Mouse (Mus musculus) embryonic facial prominence, embryonic 11.5 days (tissue): ENCODE measurements around the gene Ptges2. TPM values are rescaled to one million over a fixed set of nuclear protein-coding genes. Genes with fewer than 3 reads are reported as not detected.

Experiments
- ATAC-seq: fragments of 200-750 bp; cut with Nextera tagmentation; replicated peaks from 2 replicates; pipeline ENCODE4 v1.8.0; 2017; ENCODE audit warnings: low read depth; ENCODE audit not compliant: insufficient number of reproducible peaks, low FRiP score, low TSS enrichment
- DNase-seq: peaks from one replicate; pipeline ENCODE4 v3.0.0-alpha.2; 2015; ENCODE audit warnings: low spot score
- H3K27ac ChIP-seq: fragments of 300-500 bp; sonication (generic); replicated peaks from 2 replicates; pipeline ENCODE4 v1.5.1; 2014; ENCODE audit warnings: mild to moderate bottlenecking, low read depth, low read length, control low read depth
- H3K27me3 ChIP-seq: fragments of 300-500 bp; sonication (generic); 2 replicates; pipeline ENCODE4 v1.6.1; 2014; ENCODE audit warnings: mild to moderate bottlenecking, low read length, moderate library complexity, mixed read lengths; ENCODE audit not compliant: control insufficient read depth, insufficient read depth
- H3K36me3 ChIP-seq: fragments of 300-500 bp; sonication (generic); replicated peaks from 2 replicates; pipeline ENCODE4 v1.6.1; 2014; ENCODE audit warnings: low read depth, mild to moderate bottlenecking, low read length, moderate library complexity, mixed read lengths; ENCODE audit not compliant: control insufficient read depth, insufficient read depth
- H3K4me1 ChIP-seq: fragments of 300-500 bp; sonication (generic); 2 replicates; pipeline ENCODE4 v1.6.1; 2014; ENCODE audit warnings: low read length, mixed read lengths; ENCODE audit not compliant: control insufficient read depth, insufficient read depth
- H3K4me2 ChIP-seq: fragments of 300-500 bp; sonication (generic); 2 replicates; pipeline ENCODE4 v1.6.1; 2014; ENCODE audit warnings: low read depth, mild to moderate bottlenecking, control low read depth, low read length, moderate library complexity
- H3K4me3 ChIP-seq: fragments of 300-500 bp; sonication (generic); 2 replicates; pipeline ENCODE4 v1.5.1; 2014; ENCODE audit warnings: low read depth, low read length, control low read depth
- H3K9ac ChIP-seq: fragments of 300-500 bp; sonication (generic); replicated peaks from 2 replicates; pipeline ENCODE4 v1.6.1; 2014; ENCODE audit warnings: mild to moderate bottlenecking, control low read depth, low read length
- H3K9me3 ChIP-seq: fragments of 300-500 bp; sonication (generic); replicated peaks from 2 replicates; pipeline ENCODE4 v1.6.1; 2016; ENCODE audit warnings: mild to moderate bottlenecking, low read length, inconsistent platforms, mixed read lengths; ENCODE audit not compliant: control insufficient read depth
- WGBS: fragments of 180-500 bp; shearing (Covaris S2); extraction: QIAGEN DNeasy Blood & Tissue Kit; methylation state at CpG from one replicate; pipeline ENCODE4 v1.1.7; 2014; 5-methylcytosine and 5-hydroxymethylcytosine counted together
- polyA plus RNA-seq: library from polyadenylated mRNA; unstranded; fragments of >200 nt; fragmentation: Nextera tagmentation; extraction: Ambion mirVana; gene quantifications from 2 replicates; pipeline ENCODE4 v1.2.1, GENCODE M21; 2014

Gene Ptges2
- polyA plus RNA-seq, 1 experiment from 2014 or later, result 33.0 TPM

DNA sequence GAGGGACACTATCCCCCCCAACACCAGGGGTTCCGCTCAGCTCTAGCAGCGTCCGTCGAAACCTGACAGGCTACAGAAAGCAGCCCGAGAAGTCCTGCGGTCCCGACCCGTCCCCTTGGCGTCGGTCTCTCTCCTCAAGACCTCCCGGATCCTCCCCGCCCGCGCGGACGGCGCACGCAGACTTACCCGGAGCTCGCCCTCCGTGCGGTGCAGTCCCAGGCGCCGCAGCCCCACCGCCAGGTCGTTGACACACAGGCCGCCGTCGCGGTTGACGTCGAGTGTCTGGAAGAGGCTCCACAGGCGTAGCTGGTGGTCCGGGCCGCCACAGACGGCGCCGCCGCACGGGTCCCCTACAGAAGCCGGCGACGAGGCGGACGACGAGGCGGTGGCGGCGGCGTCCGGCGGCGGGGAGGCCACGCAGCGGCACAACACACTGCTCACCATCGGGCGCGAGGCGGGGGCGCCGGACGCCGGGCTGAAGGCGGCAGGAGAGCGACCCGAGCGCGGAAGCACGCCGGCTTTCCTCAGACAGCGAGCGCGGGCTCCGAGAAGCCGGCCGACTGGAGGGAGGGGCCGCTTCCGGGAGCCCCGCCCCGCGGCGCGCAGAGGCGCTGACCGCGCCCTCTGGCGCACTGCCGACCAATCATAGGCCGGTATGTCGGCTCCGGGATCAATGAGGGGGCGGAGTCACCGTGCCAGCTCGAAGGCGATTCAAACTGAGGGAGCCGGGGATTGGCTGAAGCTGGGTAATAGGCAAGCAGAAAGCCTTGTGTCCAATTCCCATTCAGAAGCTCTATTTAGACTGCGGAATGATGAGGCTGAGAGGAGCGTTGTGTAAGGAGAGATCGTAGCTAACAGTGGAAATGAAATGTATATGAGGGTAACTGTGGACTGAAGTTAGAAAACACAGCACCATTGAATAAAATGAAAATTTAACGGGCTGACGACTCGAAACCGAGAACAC, 55.5 kb downstream of the Ptges2 start, which contains the start of gene Slc25a25:
TSS of gene Slc25a25 (minus strand) at position 565 of the 964 bp plus-strand sequence.
- DNase-seq, result peak; percentile 98

DNA sequence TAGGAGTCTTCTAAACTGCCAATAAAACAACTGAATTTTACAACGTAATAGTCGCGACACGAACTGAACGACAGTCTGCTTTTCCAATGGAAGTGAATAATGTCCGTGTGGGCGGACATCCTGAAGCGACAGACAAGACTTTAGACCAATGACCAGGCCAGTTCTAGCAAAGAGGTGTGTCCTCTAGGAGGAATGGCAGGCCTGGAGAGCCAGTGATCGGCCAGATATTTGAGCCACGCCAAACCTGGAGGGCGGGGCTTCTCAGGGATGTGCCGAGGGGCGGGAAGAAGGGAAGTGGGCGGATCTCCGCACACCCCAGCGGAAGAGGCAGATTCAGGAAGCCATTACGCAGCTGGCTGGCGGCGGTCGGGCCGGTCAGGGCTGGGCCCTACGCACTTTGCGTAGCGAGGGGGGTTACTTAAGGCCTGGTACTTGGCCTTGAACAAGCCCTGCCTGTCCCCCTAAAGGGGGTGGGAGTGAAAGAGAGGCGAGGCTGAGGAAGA, 56.2 kb downstream of the Ptges2 start:
- H3K4me1 ChIP-seq, result no peaks in the 10 kb centered on the region
- H3K9me3 ChIP-seq, result no peaks in the 10 kb centered on the region
- H3K36me3 ChIP-seq, result no peaks in the 10 kb centered on the region
- peak overlapping the region; percentile 86 for H3K4me3 ChIP-seq
- peak overlapping the region; percentile 92 for H3K4me2 ChIP-seq
- ATAC-seq, result peak; percentile 94
- H3K27me3 ChIP-seq, result no peaks in the 10 kb centered on the region
- peak overlapping the region; percentile 33 for H3K9ac ChIP-seq
- H3K27ac ChIP-seq, result peak overlapping the region; percentile 66; the same call in 1 of the 2 replicates
- DNase-seq, result peak; percentile 99
- under 1% methylated on average over 25 of the region's 25 CpGs for WGBS

More for the DNA sequence above, 55.5 kb downstream of the Ptges2 start, which contains the start of gene Slc25a25:
- peak within 1 kb of the TSS; percentile 92 for H3K4me2 ChIP-seq
- WGBS, result under 1% methylated on average over 101 of the region's 103 CpGs
- H3K9me3 ChIP-seq, result no peaks in the 10 kb centered on the region
- H3K9ac ChIP-seq, result peak within 1 kb of the TSS; percentile 78
- peak within 1 kb of the TSS; percentile 73 for H3K27ac ChIP-seq
- H3K4me3 ChIP-seq, result peak within 1 kb of the TSS; percentile 86
- ATAC-seq, result peak; percentile 75
- H3K4me1 ChIP-seq, result no peaks in the 10 kb centered on the region
- H3K27me3 ChIP-seq, result no peaks in the 10 kb centered on the region
- no peaks in the 10 kb centered on the region for H3K36me3 ChIP-seq

DNA sequence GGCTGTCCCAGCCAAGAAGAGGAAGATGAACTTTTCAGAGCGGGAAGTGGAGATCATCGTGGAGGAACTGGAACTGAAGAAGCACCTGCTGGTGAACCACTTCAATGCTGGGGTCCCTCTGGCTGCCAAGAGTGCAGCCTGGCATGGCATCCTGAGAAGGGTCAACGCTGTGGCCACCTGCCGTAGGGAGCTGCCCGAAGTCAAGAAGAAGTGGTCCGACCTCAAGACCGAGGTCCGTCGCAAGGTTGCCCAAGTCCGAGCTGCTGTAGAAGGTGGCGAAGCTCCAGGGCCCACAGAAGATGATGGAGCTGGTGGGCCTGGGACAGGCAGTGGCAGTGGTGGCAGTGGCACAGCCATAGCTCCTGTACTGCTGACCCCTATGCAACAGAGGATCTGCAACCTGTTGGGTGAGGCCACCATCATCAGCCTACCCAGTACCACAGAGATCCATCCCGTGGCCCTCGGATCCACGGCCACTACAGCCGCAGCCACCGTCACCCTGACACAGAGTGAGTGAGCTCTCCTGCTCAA, 56.8 kb downstream of the Ptges2 start:
- Histone ChIP-seq H3K36me3 (no peaks in the 10 kb centered on the region), H3K27me3 (no peaks in the 10 kb centered on the region), H3K4me1 (no peaks in the 10 kb centered on the region), H3K4me3 (peak overlapping the region; percentile 22), H3K9me3 (no peaks in the 10 kb centered on the region), H3K9ac (peak overlapping the region; percentile 33), H3K4me2 (peak overlapping the region; percentile 40), H3K27ac (peak overlapping the region; percentile 35; the same call in 1 of the 2 replicates)
- 92% methylated on average over 16 of the region's 16 CpGs for WGBS
- ATAC-seq (no peak), DNase-seq (no peak)

DNA sequence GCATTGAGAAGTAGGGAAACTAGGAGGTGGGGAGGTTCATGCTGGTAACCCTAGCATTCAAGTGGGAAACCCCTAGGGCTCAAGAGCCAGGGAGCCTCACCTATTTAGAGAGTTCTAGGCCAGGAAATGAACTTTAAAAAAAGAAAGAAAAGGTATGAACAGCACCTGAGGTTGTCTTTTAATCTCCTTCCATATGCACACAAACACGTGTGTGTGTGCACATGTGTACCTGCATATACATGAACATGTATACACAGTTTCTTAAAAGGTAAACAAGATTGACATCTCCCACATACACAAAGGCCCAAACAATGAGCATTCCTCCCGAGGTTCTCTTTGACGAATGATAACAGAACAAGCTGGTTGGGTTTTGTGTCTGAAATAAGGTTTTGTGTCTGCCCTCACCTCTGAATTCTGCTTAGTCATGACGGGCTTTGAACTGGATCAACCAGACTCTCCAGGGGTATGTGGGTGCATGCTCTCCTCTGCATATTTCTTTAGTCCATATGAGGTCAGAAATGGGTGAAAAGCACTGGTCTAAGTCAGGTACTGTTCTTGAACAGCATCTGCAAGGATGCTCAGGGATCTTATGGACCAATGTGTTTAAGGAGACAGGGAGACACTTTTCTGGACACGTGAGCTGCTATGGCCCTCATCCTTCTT, 58.1 kb downstream of the Ptges2 start:
- Histone ChIP-seq H3K4me2 (no peak overlapping the region), H3K27ac (no peak overlapping the region)
- WGBS, result 87% methylated on average over 5 of the region's 5 CpGs

DNA sequence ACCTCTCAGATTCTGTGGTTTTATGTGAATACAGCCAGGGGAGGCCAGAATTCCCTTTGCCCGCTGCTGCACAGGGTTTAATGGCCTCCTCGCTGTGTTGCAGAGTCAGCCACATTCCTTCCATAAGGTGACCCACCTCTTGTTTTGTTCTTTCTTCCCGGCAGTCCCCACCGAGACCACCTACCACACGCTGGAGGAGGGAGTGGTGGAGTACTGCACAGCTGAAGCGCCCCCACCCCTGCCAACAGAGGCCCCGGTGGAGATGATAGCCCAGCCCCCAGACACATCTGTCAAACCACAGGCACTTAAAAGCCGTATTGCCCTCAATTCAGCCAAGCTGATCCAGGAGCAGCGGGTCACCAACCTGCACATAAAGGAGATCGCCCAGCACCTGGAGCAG, 58.9 kb downstream of the Ptges2 start:
- H3K9me3 ChIP-seq, result no peaks in the 10 kb centered on the region
- no peaks in the 10 kb centered on the region for H3K36me3 ChIP-seq
- WGBS, result 87% methylated on average over 10 of the region's 10 CpGs
- no peaks in the 10 kb centered on the region for H3K4me1 ChIP-seq
- no peaks in the 10 kb centered on the region for H3K27me3 ChIP-seq
- DNase-seq, result no peak
- no peak overlapping the region for H3K4me2 ChIP-seq
- no peak overlapping the region for H3K4me3 ChIP-seq
- ATAC-seq, result no peak
- no peak overlapping the region for H3K9ac ChIP-seq
- no peak overlapping the region for H3K27ac ChIP-seq

More for the DNA sequence above, 58.1 kb downstream of the Ptges2 start:
- H3K9me3 ChIP-seq, result no peaks in the 10 kb centered on the region
- H3K9ac ChIP-seq, result no peak overlapping the region
- H3K36me3 ChIP-seq, result no peaks in the 10 kb centered on the region
- ATAC-seq, result no peak
- H3K27me3 ChIP-seq, result no peaks in the 10 kb centered on the region
- H3K4me3 ChIP-seq, result no peak overlapping the region
- H3K4me1 ChIP-seq, result no peaks in the 10 kb centered on the region
- DNase-seq, result no peak

GRCm38 (mm10) chr2:32455101-32455500, 59.4 kb downstream of the Ptges2 start:
- Histone ChIP-seq H3K9ac (no peak overlapping the region), H3K27me3 (no peaks in the 10 kb centered on the region), H3K4me1 (no peaks in the 10 kb centered on the region), H3K27ac (no peak overlapping the region), H3K36me3 (no peaks in the 10 kb centered on the region), H3K9me3 (no peaks in the 10 kb centered on the region), H3K4me2 (no peak overlapping the region), H3K4me3 (no peak overlapping the region)
- ATAC-seq (no peak), DNase-seq (no peak)
- WGBS, result 89% methylated on average over 8 of the region's 8 CpGs
